Mouse (Mus musculus) midbrain, postnatal 0 days (tissue): ENCODE results near the gene Mrps18a. TPM values are rescaled to one million over a fixed set of nuclear protein-coding genes. Genes with fewer than 3 reads are reported as not detected.
A peak's percentile ranks its signal among the peaks of the same experiment; 100 is the strongest.

Experiments used
- ATAC-seq: fragments of 200-750 bp; cut with Nextera tagmentation; 2 replicates; pipeline ENCODE4 v1.8.0; 2017; ENCODE audit warnings: moderate number of reproducible peaks, mild to moderate bottlenecking, moderate TSS enrichment, moderate library complexity; ENCODE audit not compliant: low FRiP score
- DNase-seq: peaks from one replicate; pipeline ENCODE4 v3.0.0-alpha.2; 2015; ENCODE audit warnings: low spot score
- H3K27ac ChIP-seq: fragments of 300-500 bp; sonication (generic); 2 replicates; pipeline ENCODE4 v1.5.1; 2014; ENCODE audit warnings: low read depth, mild to moderate bottlenecking, low read length, mixed read lengths
- H3K27me3 ChIP-seq: fragments of 300-500 bp; sonication (generic); 2 replicates; pipeline ENCODE4 v1.6.1; 2014; ENCODE audit warnings: low read length, control low read depth, mixed read lengths; ENCODE audit not compliant: insufficient read depth
- H3K36me3 ChIP-seq: fragments of 300-500 bp; sonication (generic); 2 replicates; pipeline ENCODE4 v1.6.1; 2014; ENCODE audit warnings: low read length, control low read depth, mixed read lengths; ENCODE audit not compliant: insufficient read depth
- H3K4me1 ChIP-seq: fragments of 300-500 bp; sonication (generic); 2 replicates; pipeline ENCODE4 v1.6.1; 2014; ENCODE audit warnings: mild to moderate bottlenecking, control low read depth, antibody characterized with exemption, low read length, mixed read lengths; ENCODE audit not compliant: insufficient read depth
- H3K4me2 ChIP-seq: fragments of 300-500 bp; sonication (generic); 2 replicates; pipeline ENCODE4 v1.6.1; 2014; ENCODE audit warnings: low read depth, mild to moderate bottlenecking, low read length, mixed read lengths; ENCODE audit not compliant: poor library complexity, severe bottlenecking
- H3K4me3 ChIP-seq: fragments of 300-500 bp; sonication (generic); 2 replicates; pipeline ENCODE4 v1.5.1; 2014; ENCODE audit warnings: low read depth, mild to moderate bottlenecking, low read length, moderate library complexity
- H3K9ac ChIP-seq: fragments of 300-500 bp; sonication (generic); replicated peaks from 2 replicates; pipeline ENCODE4 v1.6.1; 2014; ENCODE audit warnings: mild to moderate bottlenecking, low read length, moderate library complexity, mixed read lengths; ENCODE audit not compliant: poor library complexity, severe bottlenecking
- H3K9me3 ChIP-seq: fragments of 300-500 bp; sonication (generic); 2 replicates; pipeline ENCODE4 v1.6.1; 2016; ENCODE audit warnings: low read length, control low read depth
- CTCF ChIP-seq: IDR thresholded peaks from 2 replicates; pipeline ENCODE4 v1.5.1; 2016; ENCODE audit warnings: antibody characterized with exemption, mild to moderate bottlenecking
- WGBS: fragments of 180-500 bp; shearing (Covaris S2); extraction: QIAGEN DNeasy Blood & Tissue Kit; methylation state at CpG from one replicate; pipeline ENCODE4 v1.1.7; 2014; 5-methylcytosine and 5-hydroxymethylcytosine counted together
- polyA plus RNA-seq: library from polyadenylated mRNA; unstranded; fragments of >200 nt; fragmentation: Nextera tagmentation; extraction: Ambion mirVana; gene quantifications from 2 replicates; pipeline ENCODE4 v1.2.1, GENCODE M21; 2015
- total RNA-seq: library from RNA; depleted of rRNA; stranded (reverse); fragments of >200 nt; gene quantifications from 2 replicates; pipeline ENCODE4 v1.2.3, GENCODE M21; 2014

The Mrps18a gene
- total and polyA plus RNA-seq, 2 experiments from 2014 or later = 63.7 to 173 TPM

DNA sequence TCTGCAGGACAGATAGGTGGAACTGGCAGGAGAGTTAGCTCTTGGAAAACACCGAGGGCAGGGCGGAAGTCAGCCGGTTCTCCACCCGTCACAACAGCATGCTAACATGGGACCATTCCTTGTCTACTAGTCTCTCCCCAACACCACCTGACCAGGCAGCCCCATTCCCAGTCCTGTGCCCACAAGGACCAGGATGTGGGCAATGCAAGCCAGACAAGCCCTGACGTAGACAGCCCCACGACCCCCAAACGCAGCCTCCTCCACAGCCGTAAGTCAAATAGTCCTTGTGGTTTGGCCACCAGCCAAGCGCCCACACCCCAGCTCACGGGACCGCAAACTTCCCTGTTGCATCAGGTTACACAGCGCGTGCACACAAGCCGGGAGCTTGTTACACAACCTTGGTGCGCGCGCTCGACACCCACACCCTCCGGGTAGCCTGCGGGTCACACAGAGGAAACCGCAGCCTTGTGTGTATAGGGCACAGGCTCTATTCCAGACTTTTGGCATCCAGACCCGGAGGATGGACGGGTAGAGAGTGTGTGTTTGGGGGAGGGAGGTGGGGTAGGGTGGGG lies 37.0 kb upstream of the Mrps18a start:
- ATAC-seq (0 out of 2 replicates have a peak, but pooled peaks have one; percentile 31), DNase-seq (no peak)
- 70% methylated on average over 23 of the region's 23 CpGs for WGBS
- Histone ChIP-seq H3K36me3 (no peaks in the 10 kb centered on the region), H3K4me2 (no peak overlapping the region), H3K27ac (no peak overlapping the region), H3K9ac (no peak overlapping the region), H3K27me3 (no peaks in the 10 kb centered on the region), H3K4me1 (no peaks in the 10 kb centered on the region), H3K9me3 (no peaks in the 10 kb centered on the region), H3K4me3 (no peak overlapping the region)
- TF ChIP-seq CTCF = no peak

- no peak overlapping the region for H3K4me3 ChIP-seq
- no peaks in the 10 kb centered on the region for H3K4me1 ChIP-seq
- no peak overlapping the region for H3K9ac ChIP-seq
- TF ChIP-seq CTCF = no peak
- WGBS = 78% methylated on average over 7 of the region's 7 CpGs
- no peak overlapping the region for H3K4me2 ChIP-seq
- no peak for DNase-seq
- no peaks in the 10 kb centered on the region for H3K27me3 ChIP-seq
- no peak for ATAC-seq
- H3K27ac ChIP-seq = no peak overlapping the region
- no peaks in the 10 kb centered on the region for H3K9me3 ChIP-seq
- no peaks in the 10 kb centered on the region for H3K36me3 ChIP-seq
Measured at GRCm38 (mm10) chr17:46074398-46075115, 36.2 kb upstream of the Mrps18a start.

DNA sequence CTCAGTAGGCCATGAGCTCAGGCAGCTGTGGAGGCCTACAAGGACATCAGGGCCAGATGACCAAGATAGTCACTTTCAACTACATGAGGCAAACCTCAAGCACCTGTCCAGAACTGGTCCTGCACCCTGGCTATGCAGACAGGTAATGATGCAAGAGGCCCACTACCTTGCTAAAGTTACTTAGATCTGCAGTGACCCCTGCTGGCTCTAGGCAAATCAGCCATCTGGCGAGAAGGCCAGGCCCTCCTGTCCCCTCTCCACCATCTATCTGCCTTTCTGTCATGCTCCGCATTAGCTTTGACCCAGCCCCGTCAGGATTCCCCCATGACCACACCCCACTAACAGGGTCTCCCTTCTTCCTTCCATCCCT lies 35.7 kb upstream of the Mrps18a start:
- peak; percentile 24 for DNase-seq
- H3K4me3 ChIP-seq = no peak overlapping the region
- 78% methylated on average over 3 of the region's 3 CpGs for WGBS
- H3K9me3 ChIP-seq = no peaks in the 10 kb centered on the region
- no peak overlapping the region for H3K27ac ChIP-seq
- no peak for ATAC-seq
- TF ChIP-seq CTCF = peak; percentile 42
- H3K4me2 ChIP-seq = no peak overlapping the region
- no peaks in the 10 kb centered on the region for H3K27me3 ChIP-seq
- no peaks in the 10 kb centered on the region for H3K36me3 ChIP-seq
- no peak overlapping the region for H3K9ac ChIP-seq
- no peaks in the 10 kb centered on the region for H3K4me1 ChIP-seq

DNA sequence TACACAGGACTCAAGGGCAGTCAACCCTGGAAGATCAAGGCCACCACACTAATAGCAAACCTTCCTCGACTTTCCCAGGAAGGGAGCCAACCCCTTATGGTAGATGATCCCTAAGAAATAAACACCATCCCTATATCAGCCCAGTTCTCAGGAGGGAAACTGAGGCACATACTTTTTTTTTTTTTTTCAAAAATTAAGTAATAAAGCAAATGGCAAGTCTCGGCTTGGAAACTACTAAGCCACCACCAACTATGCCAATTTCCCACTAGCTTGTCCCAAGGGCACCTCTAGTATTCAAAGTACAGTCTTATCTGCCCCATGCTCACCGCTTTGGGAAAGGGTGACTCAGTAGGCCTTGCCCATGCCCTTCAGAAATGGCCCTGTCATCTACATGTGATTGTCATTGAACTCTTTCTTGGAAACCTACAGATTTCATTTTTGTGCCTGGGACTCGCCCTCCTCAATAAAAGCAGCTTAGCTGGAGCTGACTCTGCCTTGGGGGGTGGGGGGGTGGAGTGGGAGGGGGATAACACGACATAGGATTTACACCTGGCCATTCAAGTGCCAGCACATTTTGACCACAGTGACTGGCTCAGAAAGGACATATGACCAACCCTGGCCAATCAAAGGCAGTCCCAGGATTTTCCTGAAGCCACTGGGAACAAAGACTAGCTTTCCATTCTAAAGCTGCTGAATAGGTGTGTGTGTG lies 35.1 kb upstream of the Mrps18a start:
- no peak for ATAC-seq
- no peak overlapping the region for H3K9ac ChIP-seq
- H3K4me1 ChIP-seq = no peaks in the 10 kb centered on the region
- 70% methylated on average over 5 of the region's 5 CpGs for WGBS
- no peaks in the 10 kb centered on the region for H3K27me3 ChIP-seq
- no peaks in the 10 kb centered on the region for H3K9me3 ChIP-seq
- TF ChIP-seq CTCF = no peak
- H3K4me2 ChIP-seq = no peak overlapping the region
- no peak overlapping the region for H3K27ac ChIP-seq
- H3K4me3 ChIP-seq = no peak overlapping the region
- no peak for DNase-seq
- no peaks in the 10 kb centered on the region for H3K36me3 ChIP-seq

DNA sequence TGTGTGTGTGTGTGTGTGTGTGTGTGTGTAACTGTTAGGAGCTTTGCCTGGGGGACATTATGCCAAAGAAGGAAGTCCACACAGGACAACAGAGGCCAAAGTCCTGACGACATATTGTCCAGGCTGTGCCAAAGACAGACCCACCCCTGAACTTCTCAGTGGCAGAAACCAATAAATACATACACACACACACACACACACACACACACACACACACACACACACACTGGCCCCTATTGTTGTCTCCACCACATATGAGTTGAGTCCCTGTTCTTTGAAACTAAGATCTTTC lies 34.6 kb upstream of the Mrps18a start:
- no peak for DNase-seq
- H3K9me3 ChIP-seq = no peaks in the 10 kb centered on the region
- TF ChIP-seq CTCF = no peak
- H3K9ac ChIP-seq = no peak overlapping the region
- H3K4me1 ChIP-seq = no peaks in the 10 kb centered on the region
- no peaks in the 10 kb centered on the region for H3K36me3 ChIP-seq
- no peak overlapping the region for H3K4me3 ChIP-seq
- no peak for ATAC-seq
- WGBS = 50% methylated on average over 1 of the region's 1 CpGs
- H3K27me3 ChIP-seq = no peaks in the 10 kb centered on the region
- no peak overlapping the region for H3K27ac ChIP-seq
- H3K4me2 ChIP-seq = no peak overlapping the region

GRCm38 (mm10) chr17:46077921-46078534 lies 32.8 kb upstream of the Mrps18a start:
- TF ChIP-seq CTCF = no peak
- no peak overlapping the region for H3K9ac ChIP-seq
- 94% methylated on average over 12 of the region's 12 CpGs for WGBS
- ATAC-seq = no peak
- no peak overlapping the region for H3K27ac ChIP-seq
- no peaks in the 10 kb centered on the region for H3K4me1 ChIP-seq
- H3K36me3 ChIP-seq = no peaks in the 10 kb centered on the region
- DNase-seq = no peak
- no peak overlapping the region for H3K4me3 ChIP-seq
- H3K9me3 ChIP-seq = no peaks in the 10 kb centered on the region
- H3K4me2 ChIP-seq = no peak overlapping the region
- no peaks in the 10 kb centered on the region for H3K27me3 ChIP-seq
